Mouse (Mus musculus) limb, embryonic 11.5 days (tissue): Measurements from ENCODE around the gene Dbndd2. TPM values are rescaled to one million over a fixed set of nuclear protein-coding genes. Genes with fewer than 3 reads are reported as not detected.

Experiments used
- ATAC-seq: fragments of 200-750 bp; cut with Nextera tagmentation; 2 replicates; pipeline ENCODE4 v1.8.0; 2017; ENCODE audit warnings: low read depth; ENCODE audit not compliant: insufficient number of reproducible peaks, low FRiP score, low TSS enrichment
- DNase-seq: peaks from one replicate; pipeline ENCODE4 v3.0.0-alpha.2; 2015; ENCODE audit warnings: low spot score
- H3K27ac ChIP-seq: fragments of 300-500 bp; sonication (generic); replicated peaks from 2 replicates; pipeline ENCODE4 v1.5.1; 2014; ENCODE audit warnings: low read depth, mild to moderate bottlenecking, low read length
- H3K27me3 ChIP-seq: fragments of 300-500 bp; sonication (generic); 2 replicates; pipeline ENCODE4 v1.6.1; 2014; ENCODE audit warnings: mild to moderate bottlenecking, low read length, mixed read lengths; ENCODE audit not compliant: control insufficient read depth, insufficient read depth
- H3K36me3 ChIP-seq: fragments of 300-500 bp; sonication (generic); 2 replicates; pipeline ENCODE4 v1.6.1; 2014; ENCODE audit warnings: mild to moderate bottlenecking, low read length, moderate library complexity, mixed read lengths; ENCODE audit not compliant: control insufficient read depth, insufficient read depth
- H3K4me1 ChIP-seq: fragments of 300-500 bp; sonication (generic); 2 replicates; pipeline ENCODE4 v1.6.1; 2014; ENCODE audit warnings: low read length, mixed read lengths; ENCODE audit not compliant: control insufficient read depth, insufficient read depth
- H3K4me2 ChIP-seq: fragments of 300-500 bp; sonication (generic); 2 replicates; pipeline ENCODE4 v1.6.1; 2014; ENCODE audit warnings: low read depth, mild to moderate bottlenecking, moderate library complexity; ENCODE audit not compliant: severe bottlenecking
- H3K4me3 ChIP-seq: fragments of 300-500 bp; sonication (generic); 2 replicates; pipeline ENCODE4 v1.5.1; 2014; ENCODE audit warnings: low read depth, low read length
- H3K9ac ChIP-seq: fragments of 300-500 bp; sonication (generic); 2 replicates; pipeline ENCODE4 v1.6.1; 2014; ENCODE audit warnings: mild to moderate bottlenecking, low read length
- H3K9me3 ChIP-seq: fragments of 300-500 bp; sonication (generic); 2 replicates; pipeline ENCODE4 v1.6.1; 2016; ENCODE audit warnings: low read length; ENCODE audit not compliant: control insufficient read depth
- WGBS: fragments of 180-500 bp; shearing (Covaris S2); extraction: QIAGEN DNeasy Blood & Tissue Kit; methylation state at CpG from one replicate; pipeline ENCODE4 v1.1.7; 2014; 5-methylcytosine and 5-hydroxymethylcytosine counted together
- polyA plus RNA-seq: library from polyadenylated mRNA; unstranded; fragments of >200 nt; fragmentation: Nextera tagmentation; extraction: Ambion mirVana; gene quantifications from 2 replicates; pipeline ENCODE4 v1.2.1, GENCODE M21; 2014

The Dbndd2 gene
- polyA plus RNA-seq, 1 experiment from 2014 or later, result 1.3 TPM

GRCm38 (mm10) chr2:164542598-164542997 lies 56.7 kb downstream of the Dbndd2 start:
- Histone ChIP-seq H3K9me3 (no peaks in the 10 kb centered on the region), H3K4me3 (no peak overlapping the region), H3K9ac (no peak overlapping the region), H3K4me1 (no peaks in the 10 kb centered on the region), H3K27ac (no peak overlapping the region), H3K4me2 (no peak overlapping the region), H3K36me3 (no peaks in the 10 kb centered on the region), H3K27me3 (no peaks in the 10 kb centered on the region)
- DNase-seq (no peak), ATAC-seq (no peak)
- WGBS, result 87% methylated on average over 7 of the region's 7 CpGs

Other genes with a start within 250 kb of the Dbndd2 start
- gene Svs2, start 247.6 kb upstream of the Dbndd2 start, polyA plus RNA-seq, result not detected in 2 replicates
- gene Svs3b, start 229.5 kb upstream of the Dbndd2 start, polyA plus RNA-seq, result not detected in 2 replicates
- not detected in 2 replicates for gene Svs4, start 207.6 kb upstream of the Dbndd2 start, polyA plus RNA-seq
- gene Svs3a, start 196.8 kb upstream of the Dbndd2 start, polyA plus RNA-seq, result not detected in 2 replicates
- not detected in 2 replicates for gene Svs6, start 169.4 kb upstream of the Dbndd2 start, polyA plus RNA-seq
- not detected in 2 replicates for gene Svs5, start 153.4 kb upstream of the Dbndd2 start, polyA plus RNA-seq
- gene Slpi, start 97.0 kb upstream of the Dbndd2 start, polyA plus RNA-seq, result 0.43 and 0.76 TPM in 2 replicates
- gene Rbpjl, start 83.0 kb upstream of the Dbndd2 start, polyA plus RNA-seq, result 0.04 and 0.16 TPM in 2 replicates
- 2.7 and 3.6 TPM in 2 replicates for gene Matn4, start 80.9 kb upstream of the Dbndd2 start, polyA plus RNA-seq
- 22.6 and 23.6 TPM in 2 replicates for gene Sdc4, start 42.2 kb upstream of the Dbndd2 start, polyA plus RNA-seq
- 52.6 and 53.6 TPM in 2 replicates for gene Sys1, start 29.1 kb upstream of the Dbndd2 start, polyA plus RNA-seq
- 2.8 and 3.6 TPM in 2 replicates for gene Gm20458, start 25.1 kb upstream of the Dbndd2 start, polyA plus RNA-seq
- gene Trp53tg5, start 12.4 kb upstream of the Dbndd2 start, polyA plus RNA-seq, result not detected in 2 replicates
- gene Pigt, start 11.4 kb downstream of the Dbndd2 start, polyA plus RNA-seq, result 40.4 and 42.2 TPM in 2 replicates
- gene Wfdc2, start 76.3 kb downstream of the Dbndd2 start, polyA plus RNA-seq, result 38.7 and 38.9 TPM in 2 replicates
- gene Spint3, start 87.4 kb downstream of the Dbndd2 start, polyA plus RNA-seq, result not detected in 2 replicates
- gene Wfdc6a, start 99.3 kb downstream of the Dbndd2 start, polyA plus RNA-seq, result not detected in 2 replicates
- gene Eppin, start 107.5 kb downstream of the Dbndd2 start, polyA plus RNA-seq, result not detected in 2 replicates
- gene Wfdc6b, start 127.4 kb downstream of the Dbndd2 start, polyA plus RNA-seq, result not detected in 2 replicates
- gene Wfdc8, start 127.5 kb downstream of the Dbndd2 start, polyA plus RNA-seq, result not detected in 2 replicates
- not detected in 2 replicates for gene Wfdc16, start 152.7 kb downstream of the Dbndd2 start, polyA plus RNA-seq
- not detected in 2 replicates for gene Wfdc10, start 169.9 kb downstream of the Dbndd2 start, polyA plus RNA-seq
- gene Wfdc9, start 170.5 kb downstream of the Dbndd2 start, polyA plus RNA-seq, result not detected in 2 replicates
- not detected in 2 replicates for gene Wfdc11, start 188.0 kb downstream of the Dbndd2 start, polyA plus RNA-seq
- 0.60 TPM in 1 of 2 replicates, not detected in the other for gene Wfdc13, start 199.0 kb downstream of the Dbndd2 start, polyA plus RNA-seq
- gene Spint4, start 212.4 kb downstream of the Dbndd2 start, polyA plus RNA-seq, result not detected in 2 replicates
- not detected in 2 replicates for gene Spint5, start 229.2 kb downstream of the Dbndd2 start, polyA plus RNA-seq